In the genomic region with DNA sequence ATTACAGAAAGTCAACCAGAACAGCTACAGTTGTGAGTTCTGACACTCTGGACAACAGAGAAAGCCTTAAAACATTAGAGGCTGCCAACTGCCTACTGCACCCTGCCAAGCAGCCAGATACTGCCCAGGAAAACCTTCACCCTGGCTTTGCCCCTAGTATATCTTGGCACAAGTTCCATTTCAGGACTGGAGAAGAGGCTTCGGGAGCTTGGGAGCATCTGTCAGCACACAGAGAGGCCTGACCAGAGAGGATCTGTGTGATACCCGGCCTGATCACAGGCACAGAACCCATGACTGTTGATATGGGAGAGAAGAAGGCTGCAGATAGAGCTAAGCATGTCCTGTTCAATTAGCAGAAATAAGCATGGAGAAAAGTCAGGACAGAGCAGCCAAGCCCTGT, we compare ENCODE assay signal across 16 mouse cellular contexts. TPM values are rescaled to one million over a fixed set of nuclear protein-coding genes. Genes with fewer than 3 reads are reported as not detected.
DNase-seq lines count a peak whose midpoint lies in the region; ATAC-seq lines count a peak whose summit lies in the region.
"Had no signal": no experiment of that assay in that cellular context is flagged by ENCODE, and none has a peak within 500 bp of the region (broad histone marks: within the 10 kb centered on the region; RNA-seq: fewer than 3 reads in every experiment).

No protein-coding gene starts in this region.

- no peaks in the 10 kb centered on the region for H3K9me3 ChIP-seq in heart, embryonic 12.5 days (replicated peaks)
- H3K9me3 ChIP-seq: kidney, embryonic 15.5 days; liver, embryonic 15.5 days had no signal

- no peak overlapping the region for H3K4me2 ChIP-seq in heart, embryonic 12.5 days
- H3K4me2 ChIP-seq: kidney, embryonic 15.5 days; liver, embryonic 15.5 days had no signal

- no peak overlapping the region for H3K9ac ChIP-seq in heart, embryonic 12.5 days
- H3K9ac ChIP-seq: kidney, embryonic 15.5 days; liver, embryonic 15.5 days had no signal

- no peak for ATAC-seq in heart, embryonic 12.5 days (ENCODE audit: insufficient number of reproducible peaks, low FRiP score)
- ATAC-seq: Patski had no signal

- WGBS in heart, embryonic 12.5 days = 36% methylated on average over 2 of the region's 2 CpGs

- H3K27ac ChIP-seq in heart, embryonic 12.5 days (ENCODE audit: poor library complexity, severe bottlenecking) = no peak overlapping the region
- H3K27ac ChIP-seq: kidney, embryonic 15.5 days; liver, embryonic 15.5 days; macrophage had no signal

- H3K4me3 ChIP-seq in heart, embryonic 12.5 days = no peak overlapping the region
- H3K4me3 ChIP-seq: erythroblast, embryonic 14.5 days; kidney, embryonic 15.5 days; liver, embryonic 15.5 days had no signal

- no peaks in the 10 kb centered on the region for H3K36me3 ChIP-seq in heart, embryonic 12.5 days
- H3K36me3 ChIP-seq: kidney, embryonic 15.5 days; liver, embryonic 15.5 days had no signal

- H3K27me3 ChIP-seq in heart, embryonic 12.5 days (replicated peaks) = no peaks in the 10 kb centered on the region
- H3K27me3 ChIP-seq: kidney, embryonic 15.5 days; liver, embryonic 15.5 days; Patski had no signal

- H3K4me1 ChIP-seq in heart, embryonic 12.5 days (replicated peaks) = no peaks in the 10 kb centered on the region
- H3K4me1 ChIP-seq: kidney, embryonic 15.5 days; liver, embryonic 15.5 days had no signal

- DNase-seq in heart, adult 8-10 months (ENCODE audit: low spot score) = peak; percentile 5
- peak; percentile 58 for DNase-seq in 3134 (ENCODE audit: extremely low read depth, insufficient read length, low spot score)
- DNase-seq in adipocyte (ENCODE audit: low spot score) = peak; percentile 66
- peak; percentile 68 to 82 for DNase-seq in cerebellum, postnatal 10 days
- no peak for DNase-seq in lung, postnatal 25 days (ENCODE audit: low spot score)
- DNase-seq in testis, postnatal 14 days (ENCODE audit: low spot score) = no peak
- no peak for DNase-seq in thymus, adult 18-20 months
- DNase-seq: embryo, embryonic 11 days; thymus, postnatal 25 days had no signal

RNA-seq across cellular contexts. Expression of gene Gad2, which starts 48.4 kb away (rescaled TPM):
- not detected for total RNA-seq in heart, adult 8-10 months (2022)
- polyA plus RNA-seq in heart, embryonic 12.5 days (2016; fragmentation: Nextera tagmentation; extraction: Ambion mirVana) = 0.17 and 0.42 TPM in 2 replicates
- total RNA-seq: gastrocnemius, postnatal 4 days had no signal
- polyA plus RNA-seq: erythroblast, embryonic 14.5 days; macrophage; Patski had no signal

Comparison
In these comparisons a context has a peak if more than half of its experiments do, and no peak if none do; other contexts are left out.
1. DNase-seq: peak in heart, adult 8-10 months (single experiment), 3134 (single experiment), adipocyte (single experiment) and cerebellum, postnatal 10 days (2 of 2); none in lung, postnatal 25 days (single experiment), testis, postnatal 14 days (single experiment) and thymus, adult 18-20 months (0 of 2).